Mouse (Mus musculus) neural tube, embryonic 14.5 days (tissue): ENCODE data around the gene Pdcd6ip. TPM values are rescaled to one million over a fixed set of nuclear protein-coding genes. Genes with fewer than 3 reads are reported as not detected.
"Not testable (repeated sequence)": the region's sequence is repeated elsewhere in the genome, so short reads cannot be mapped to it uniquely, and the experiment has no call there.

ENCODE experiments used
- ATAC-seq: fragments of 200-750 bp; cut with Nextera tagmentation; 2 replicates; pipeline ENCODE4 v1.8.0; 2017; ENCODE audit warnings: low read depth, mild to moderate bottlenecking, moderate TSS enrichment, moderate library complexity
- H3K27ac ChIP-seq: fragments of 300-500 bp; sonication (generic); 2 replicates; pipeline ENCODE4 v1.5.1; 2014; ENCODE audit warnings: low read depth, mild to moderate bottlenecking, control low read depth, low read length, moderate library complexity, mixed read lengths
- H3K27me3 ChIP-seq: fragments of 300-500 bp; sonication (generic); 2 replicates; pipeline ENCODE4 v1.6.1; 2014; ENCODE audit warnings: low read length; ENCODE audit not compliant: control insufficient read depth, insufficient read depth
- H3K36me3 ChIP-seq: fragments of 300-500 bp; sonication (generic); 2 replicates; pipeline ENCODE4 v1.6.1; 2014; ENCODE audit warnings: low read length, mixed read lengths; ENCODE audit not compliant: control insufficient read depth, insufficient read depth
- H3K4me1 ChIP-seq: fragments of 300-500 bp; sonication (generic); 2 replicates; pipeline ENCODE4 v1.6.1; 2014; ENCODE audit warnings: low read length; ENCODE audit not compliant: control insufficient read depth, insufficient read depth
- H3K4me2 ChIP-seq: fragments of 300-500 bp; sonication (generic); 2 replicates; pipeline ENCODE4 v1.6.1; 2014; ENCODE audit warnings: mild to moderate bottlenecking, low read depth, low read length, control low read depth
- H3K4me3 ChIP-seq: fragments of 300-500 bp; sonication (generic); 2 replicates; pipeline ENCODE4 v1.5.1; 2014; ENCODE audit warnings: low read depth, low read length, control low read depth, mixed read lengths
- H3K9ac ChIP-seq: fragments of 300-500 bp; sonication (generic); replicated peaks from 2 replicates; pipeline ENCODE4 v1.6.1; 2014; ENCODE audit warnings: low read depth, mild to moderate bottlenecking, control low read depth, low read length, mixed read lengths
- H3K9me3 ChIP-seq: fragments of 300-500 bp; sonication (generic); 2 replicates; pipeline ENCODE4 v1.6.1; 2016; ENCODE audit warnings: low read length; ENCODE audit not compliant: control insufficient read depth
- WGBS: fragments of 180-500 bp; shearing (Covaris S2); extraction: QIAGEN DNeasy Blood & Tissue Kit; methylation state at CpG from one replicate; pipeline ENCODE4 v1.1.7; 2014; 5-methylcytosine and 5-hydroxymethylcytosine counted together
- polyA plus RNA-seq: library from polyadenylated mRNA; unstranded; fragments of >200 nt; fragmentation: Nextera tagmentation; extraction: Ambion mirVana; gene quantifications from 2 replicates; pipeline ENCODE4 v1.2.1, GENCODE M21; 2014

Pdcd6ip gene
- polyA plus RNA-seq, 1 experiment from 2014 or later = 28.6 TPM

- H3K36me3 ChIP-seq = no peaks in the 10 kb centered on the region
- H3K27me3 ChIP-seq = no peaks in the 10 kb centered on the region; the same call in 1 of the 2 replicates
- H3K4me1 ChIP-seq = peaks cover 9% of the 10 kb centered on the region
- no peak overlapping the region for H3K27ac ChIP-seq
- no peaks in the 10 kb centered on the region for H3K9me3 ChIP-seq
- H3K4me3 ChIP-seq = no peak overlapping the region
- 77% methylated on average over 9 of the region's 9 CpGs for whole genome bisulfite sequencing
- H3K9ac ChIP-seq = no peak overlapping the region
- H3K4me2 ChIP-seq = no peak overlapping the region
- ATAC-seq = no peak
Observed at GRCm38 (mm10) chr9:113738021-113738420, 30.0 kb upstream of the Pdcd6ip start.

DNA sequence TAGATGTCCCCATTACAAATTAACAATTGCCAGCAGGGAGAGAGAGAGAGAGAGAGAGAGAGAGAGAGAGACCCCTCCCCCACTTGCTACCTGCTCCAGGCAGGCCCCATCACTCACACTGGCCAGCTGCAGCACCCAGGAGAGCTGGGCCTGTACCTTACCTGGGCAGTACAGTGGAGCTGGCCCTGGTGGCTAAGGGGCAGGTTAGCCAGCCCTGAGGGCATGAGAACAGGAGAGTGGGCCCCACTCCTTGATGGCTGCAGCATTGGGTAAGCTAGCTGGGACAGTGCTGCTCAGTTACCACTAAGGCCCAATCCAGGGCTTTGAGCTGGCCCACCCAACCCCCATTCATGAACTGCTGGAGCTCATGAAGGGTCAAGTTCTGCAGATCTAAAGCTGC lies 27.9 kb upstream of the Pdcd6ip start:
- H3K9ac ChIP-seq = no peak overlapping the region
- H3K9me3 ChIP-seq = no peaks in the 10 kb centered on the region
- H3K4me2 ChIP-seq = no peak overlapping the region
- H3K36me3 ChIP-seq = no peaks in the 10 kb centered on the region
- peaks cover 4% of the 10 kb centered on the region; the same call in 1 of the 2 replicates for H3K4me1 ChIP-seq
- no peak for ATAC-seq
- H3K27ac ChIP-seq = no peak overlapping the region
- H3K27me3 ChIP-seq = no peaks in the 10 kb centered on the region
- H3K4me3 ChIP-seq = no peak overlapping the region

GRCm38 (mm10) chr9:113731540-113731939 lies 23.5 kb upstream of the Pdcd6ip start:
- no peak overlapping the region for H3K4me2 ChIP-seq

GRCm38 (mm10) chr9:113726991-113727680 lies 19.1 kb upstream of the Pdcd6ip start:
- Histone ChIP-seq H3K36me3 (no peaks in the 10 kb centered on the region), H3K27me3 (no peaks in the 10 kb centered on the region), H3K4me1 (no peaks in the 10 kb centered on the region), H3K4me3 (no peak overlapping the region), H3K27ac (no peak overlapping the region), H3K4me2 (no peak overlapping the region), H3K9me3 (no peaks in the 10 kb centered on the region), H3K9ac (no peak overlapping the region)
- 91% methylated on average over 18 of the region's 18 CpGs for WGBS
- no peak for ATAC-seq

More at GRCm38 (mm10) chr9:113731540-113731939, 23.5 kb upstream of the Pdcd6ip start:
- Histone ChIP-seq H3K36me3 (no peaks in the 10 kb centered on the region), H3K27me3 (no peaks in the 10 kb centered on the region), H3K4me1 (no peaks in the 10 kb centered on the region), H3K9ac (no peak overlapping the region), H3K27ac (no peak overlapping the region), H3K4me3 (no peak overlapping the region), H3K9me3 (no peaks in the 10 kb centered on the region)
- no peak for ATAC-seq
- WGBS = 91% methylated on average over 3 of the region's 3 CpGs

- no peak overlapping the region for H3K27ac ChIP-seq
- H3K4me2 ChIP-seq = no peak overlapping the region
- no peaks in the 10 kb centered on the region for H3K27me3 ChIP-seq
- H3K36me3 ChIP-seq = no peaks in the 10 kb centered on the region
- no peak overlapping the region for H3K4me3 ChIP-seq
- WGBS = 81% methylated on average over 3 of the region's 3 CpGs
- no peak overlapping the region for H3K9ac ChIP-seq
- ATAC-seq = no peak
- H3K9me3 ChIP-seq = no peaks in the 10 kb centered on the region
- H3K4me1 ChIP-seq = no peaks in the 10 kb centered on the region
Observed at GRCm38 (mm10) chr9:113726131-113726530, 18.1 kb upstream of the Pdcd6ip start.

DNA sequence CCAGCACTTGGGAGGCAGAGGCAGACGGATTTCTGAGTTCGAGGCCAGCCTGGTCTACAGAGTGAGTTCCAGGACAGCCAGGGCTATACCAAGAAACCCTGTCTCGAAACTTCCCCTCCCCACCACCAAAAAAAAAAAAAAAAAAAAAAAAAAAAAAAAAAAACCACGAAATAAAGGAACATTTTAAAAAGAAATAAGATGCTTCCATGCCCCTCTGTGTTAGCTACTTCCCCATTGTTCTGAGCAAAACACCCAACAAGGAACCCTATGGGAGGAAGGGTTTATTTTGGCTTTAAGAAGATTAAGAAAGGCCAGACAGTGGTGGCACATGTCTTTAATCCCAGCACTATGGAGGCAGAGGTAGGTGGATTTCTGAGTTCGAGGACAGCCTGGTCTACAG lies 17.6 kb upstream of the Pdcd6ip start:
- not testable (repeated sequence) for H3K9ac ChIP-seq, H3K9me3 ChIP-seq, H3K27ac ChIP-seq, H3K36me3 ChIP-seq, ATAC-seq, H3K4me2 ChIP-seq, H3K4me3 ChIP-seq, H3K4me1 ChIP-seq, H3K27me3 ChIP-seq
- WGBS = 91% methylated on average over 5 of the region's 5 CpGs

DNA sequence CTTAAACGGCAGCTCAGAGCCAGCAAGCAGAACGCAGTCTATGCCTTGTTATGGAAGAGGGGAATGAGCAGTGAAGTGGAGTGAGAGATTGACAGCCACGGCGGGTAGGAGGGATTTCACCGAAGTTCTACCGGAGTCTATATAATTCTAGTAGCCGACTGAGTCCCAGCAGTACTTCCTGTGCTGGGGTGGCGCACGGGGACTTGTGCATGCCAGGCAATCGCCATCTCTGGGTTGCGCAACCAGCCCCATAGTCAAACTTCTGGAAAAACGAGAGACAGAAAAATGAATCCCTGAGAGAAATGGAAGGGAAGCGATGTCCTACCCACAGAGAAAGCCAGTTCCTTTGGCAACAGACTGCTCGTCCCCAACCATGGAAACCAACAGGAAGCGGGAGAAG lies 16.6 kb upstream of the Pdcd6ip start:
- Histone ChIP-seq H3K4me2 (no peak overlapping the region), H3K27ac (no peak overlapping the region), H3K9ac (no peak overlapping the region), H3K9me3 (no peaks in the 10 kb centered on the region), H3K4me1 (no peaks in the 10 kb centered on the region), H3K4me3 (no peak overlapping the region), H3K27me3 (no peaks in the 10 kb centered on the region), H3K36me3 (no peaks in the 10 kb centered on the region)
- no peak for ATAC-seq
- WGBS = 83% methylated on average over 15 of the region's 15 CpGs

- Histone ChIP-seq H3K4me1 (no peaks in the 10 kb centered on the region), H3K9me3 (no peaks in the 10 kb centered on the region), H3K27me3 (no peaks in the 10 kb centered on the region), H3K36me3 (no peaks in the 10 kb centered on the region), H3K4me2 (no peak overlapping the region), H3K27ac (no peak overlapping the region), H3K9ac (no peak overlapping the region), H3K4me3 (no peak overlapping the region)
- 32% methylated on average over 5 of the region's 5 CpGs for WGBS
- no peak for ATAC-seq
Observed at GRCm38 (mm10) chr9:113719063-113719462, 11.0 kb upstream of the Pdcd6ip start.

DNA sequence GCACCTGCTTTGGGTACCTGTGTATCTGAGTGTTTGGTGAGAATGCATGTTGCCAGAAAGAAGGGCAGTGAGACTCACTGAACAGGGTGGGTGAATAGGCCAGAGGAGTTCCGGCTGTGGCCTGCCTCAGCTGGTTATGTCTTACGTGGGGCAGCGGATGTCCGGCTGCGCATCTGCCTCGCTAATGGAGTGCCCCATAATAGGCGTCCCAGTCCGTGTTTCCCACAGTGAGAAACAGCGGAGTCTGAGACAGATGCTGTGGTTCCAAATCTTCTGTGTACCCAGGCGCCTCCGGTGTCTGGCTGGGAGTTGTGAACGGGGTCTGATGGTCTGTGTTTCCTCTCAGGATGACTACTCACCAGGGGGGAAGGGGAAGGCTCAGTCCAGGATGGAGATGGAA lies 2.8 kb upstream of the Pdcd6ip start:
- 84% methylated on average over 12 of the region's 12 CpGs for WGBS
- no peak overlapping the region for H3K27ac ChIP-seq
- no peaks in the 10 kb centered on the region for H3K9me3 ChIP-seq
- no peaks in the 10 kb centered on the region for H3K36me3 ChIP-seq
- no peak overlapping the region for H3K9ac ChIP-seq
- no peak overlapping the region for H3K4me2 ChIP-seq
- H3K4me1 ChIP-seq = peaks cover 13% of the 10 kb centered on the region
- no peak for ATAC-seq
- no peaks in the 10 kb centered on the region for H3K27me3 ChIP-seq
- no peak overlapping the region for H3K4me3 ChIP-seq
